Mouse (Mus musculus) G1E (cell line): ENCODE results near the gene Creb5. TPM values are rescaled to one million over a fixed set of nuclear protein-coding genes. Genes with fewer than 3 reads are reported as not detected.

ENCODE experiments used
- ATAC-seq: 2 replicates; pipeline ENCODE4 v1.8.0; 2016; ENCODE audit warnings: mild to moderate bottlenecking; ENCODE audit not compliant: insufficient number of reproducible peaks, poor library complexity, low FRiP score, severe bottlenecking; ENCODE audit errors: extremely low read depth
- DNase-seq: peaks from one replicate; pipeline ENCODE4 v3.0.0; 2012; ENCODE audit warnings: low spot score
- H3K27me3 ChIP-seq: 2 replicates; pipeline ENCODE4 v1.6.1; 2012; ENCODE audit warnings: mild to moderate bottlenecking, low read length, inconsistent platforms; ENCODE audit not compliant: insufficient read depth
- H3K36me3 ChIP-seq: replicated peaks from 2 replicates; pipeline ENCODE3; 2012; ENCODE audit warnings: mild to moderate bottlenecking, inconsistent platforms
- H3K4me1 ChIP-seq: 2 replicates; pipeline ENCODE4 v1.6.1; 2012; ENCODE audit warnings: low read depth, low read length, inconsistent platforms, mixed read lengths; ENCODE audit not compliant: insufficient read depth
- H3K4me3 ChIP-seq: 2 replicates; pipeline ENCODE4 v1.5.1; 2012; ENCODE audit warnings: low read depth, mild to moderate bottlenecking, inconsistent platforms, low read length, moderate library complexity, mixed read lengths
- H3K9me3 ChIP-seq: replicated peaks from 2 replicates; pipeline ENCODE4 v1.6.1; 2012; ENCODE audit warnings: inconsistent platforms
- CTCF ChIP-seq: IDR thresholded peaks from 2 replicates; pipeline ENCODE4 v1.5.1; 2012; ENCODE audit warnings: low read depth, low read length, inconsistent platforms, mixed read lengths
- GATA1 ChIP-seq: IDR thresholded peaks from 2 replicates; pipeline ENCODE4 v1.6.1; 2012; ENCODE audit warnings: borderline replicate concordance, low read length, inconsistent platforms, mixed read lengths
- GATA2 ChIP-seq: IDR thresholded peaks from 2 replicates; pipeline ENCODE4 v1.6.1; 2012; ENCODE audit warnings: low read depth, low read length, inconsistent platforms, borderline replicate concordance
- POLR2AphosphoS5 ChIP-seq: IDR thresholded peaks from 2 replicates; pipeline ENCODE4 v1.6.1; 2012; ENCODE audit warnings: low read depth, low read length, inconsistent platforms; ENCODE audit not compliant: insufficient replicate concordance
- TAL1 ChIP-seq: conservative IDR thresholded peaks from 2 replicates; pipeline ENCODE4 v1.6.1; 2012; ENCODE audit warnings: low read depth, low read length, inconsistent platforms, mixed read lengths
- polyA plus RNA-seq: library from polyadenylated mRNA; stranded (reverse); fragments of >175 nt; gene quantifications from 2 replicates; pipeline ENCODE4 v1.2.3, GENCODE M21; 2012
- total RNA-seq, 2 experiments: library from RNA; stranded (forward) in 1 of 2; stranded (reverse) in 1 of 2; fragments of 200-1000 nt in 1 of 2; fragments of >200 nt in 1 of 2; fragmentation: Nextera tagmentation in 1 of 2; gene quantifications; 2 replicates each; pipeline ENCODE4 v1.2.3; 2014 to 2017

Creb5 gene
- total and polyA plus RNA-seq, 3 experiments, result 0.44 TPM; not detected in 2

DNA sequence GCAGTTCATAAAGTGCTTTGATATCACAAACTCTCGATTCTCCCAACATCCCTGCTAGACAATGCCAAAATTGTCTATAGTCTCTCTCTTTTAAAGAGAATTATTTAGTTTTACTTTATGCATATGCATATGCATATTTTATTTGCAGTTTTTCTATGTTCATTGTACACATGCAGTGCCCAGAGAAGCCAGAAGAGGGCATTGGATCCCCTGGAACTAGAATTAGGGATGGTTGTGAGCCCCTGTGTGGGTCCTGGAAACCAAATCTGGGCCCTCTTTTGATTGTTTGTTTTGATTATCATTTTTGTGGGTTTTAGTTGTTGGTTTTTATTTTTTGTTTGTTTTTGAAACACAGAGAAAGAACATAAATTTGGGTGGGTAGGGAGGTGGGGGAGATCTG lies 69.3 kb downstream of the Creb5 start:
- H3K4me3 ChIP-seq, result no peak overlapping the region
- H3K4me1 ChIP-seq, result no peaks in the 10 kb centered on the region
- no peaks in the 10 kb centered on the region for H3K27me3 ChIP-seq
- H3K9me3 ChIP-seq, result peaks cover 33% of the 10 kb centered on the region
- DNase-seq (no peak), ATAC-seq (no peak)
- no peaks in the 10 kb centered on the region for H3K36me3 ChIP-seq
- no peak for TF ChIP-seq CTCF
- no peak for TF ChIP-seq GATA1
- no peak for TF ChIP-seq GATA2
- TF ChIP-seq POLR2AphosphoS5, result no peak
- TF ChIP-seq TAL1, result no peak

- H3K27me3 ChIP-seq, result no peaks in the 10 kb centered on the region
- H3K4me3 ChIP-seq, result no peak overlapping the region
- H3K4me1 ChIP-seq, result no peaks in the 10 kb centered on the region
- no peak for ATAC-seq
- TF ChIP-seq POLR2AphosphoS5 (no peak), GATA1 (no peak), GATA2 (no peak), CTCF (no peak), TAL1 (no peak)
- peaks cover 18% of the 10 kb centered on the region for H3K9me3 ChIP-seq
- no peak for DNase-seq
- H3K36me3 ChIP-seq, result no peaks in the 10 kb centered on the region
Observed at GRCm38 (mm10) chr6:53363535-53363934, 76.5 kb downstream of the Creb5 start.

DNA sequence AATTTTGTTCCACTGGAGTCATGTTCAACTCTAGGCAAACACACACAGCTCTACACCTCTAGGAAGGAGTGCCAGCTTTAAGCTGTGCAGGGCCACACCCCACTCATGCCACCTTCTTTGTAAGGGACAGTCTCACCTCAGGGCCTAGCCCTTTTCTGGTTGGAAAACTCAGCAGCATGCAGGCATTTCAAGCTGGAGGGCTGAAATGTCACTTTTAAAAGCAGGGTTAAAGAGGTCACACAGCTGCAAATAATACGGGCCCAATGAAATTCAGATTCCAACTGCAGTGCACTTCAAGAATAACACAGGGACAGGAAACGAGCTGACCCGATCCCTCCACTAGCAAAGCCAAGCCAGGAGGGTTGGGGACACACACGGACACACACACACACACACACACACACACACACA lies 76.9 kb downstream of the Creb5 start:
- no peaks in the 10 kb centered on the region for H3K4me1 ChIP-seq
- peaks cover 16% of the 10 kb centered on the region for H3K9me3 ChIP-seq
- H3K36me3 ChIP-seq, result no peaks in the 10 kb centered on the region
- no peak overlapping the region for H3K4me3 ChIP-seq
- DNase-seq (no peak), ATAC-seq (no peak)
- TF ChIP-seq CTCF (no peak), GATA2 (no peak), TAL1 (no peak), POLR2AphosphoS5 (no peak), GATA1 (no peak)
- H3K27me3 ChIP-seq, result no peaks in the 10 kb centered on the region

DNA sequence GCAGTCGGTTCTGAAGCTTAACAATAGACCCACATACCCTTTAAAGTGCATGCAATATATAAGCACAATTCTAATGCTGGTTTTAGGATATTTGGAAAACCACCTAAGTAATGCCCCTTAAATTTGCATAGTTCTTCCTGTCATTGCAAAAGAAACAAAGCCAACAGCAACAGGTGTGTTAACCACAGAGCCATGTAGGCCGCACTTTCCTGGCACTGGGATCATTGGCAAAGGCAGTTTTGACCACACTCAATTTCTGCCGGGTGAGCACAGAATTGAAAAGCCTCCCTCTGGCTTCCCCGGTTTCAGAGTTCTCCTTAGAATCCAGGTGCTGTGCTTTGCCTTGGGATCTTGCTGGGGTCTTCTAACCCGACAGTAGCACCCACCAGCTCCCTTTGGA lies 82.1 kb downstream of the Creb5 start:
- ATAC-seq (no peak), DNase-seq (no peak)
- TF ChIP-seq GATA2, result no peak
- no peak for TF ChIP-seq GATA1
- TF ChIP-seq CTCF, result no peak
- no peak for TF ChIP-seq POLR2AphosphoS5
- no peak for TF ChIP-seq TAL1
- H3K36me3 ChIP-seq, result no peaks in the 10 kb centered on the region
- no peak overlapping the region for H3K4me3 ChIP-seq
- H3K4me1 ChIP-seq, result no peaks in the 10 kb centered on the region
- peaks cover 22% of the 10 kb centered on the region for H3K9me3 ChIP-seq
- no peaks in the 10 kb centered on the region for H3K27me3 ChIP-seq

- TF ChIP-seq CTCF (no peak), GATA1 (no peak)
- no peaks in the 10 kb centered on the region for H3K36me3 ChIP-seq
- peaks cover 21% of the 10 kb centered on the region for H3K9me3 ChIP-seq
- ATAC-seq (no peak), DNase-seq (no peak)
- H3K4me3 ChIP-seq, result no peak overlapping the region
- H3K27me3 ChIP-seq, result no peaks in the 10 kb centered on the region
- no peaks in the 10 kb centered on the region for H3K4me1 ChIP-seq
Observed at GRCm38 (mm10) chr6:53369928-53370327, 82.9 kb downstream of the Creb5 start.

GRCm38 (mm10) chr6:53371962-53372361 lies 84.9 kb downstream of the Creb5 start:
- no peak for DNase-seq
- Histone ChIP-seq H3K27me3 (no peaks in the 10 kb centered on the region), H3K36me3 (no peaks in the 10 kb centered on the region), H3K9me3 (peaks cover 36% of the 10 kb centered on the region), H3K4me3 (no peak overlapping the region), H3K4me1 (no peaks in the 10 kb centered on the region)
- ATAC-seq, result no peak
- TF ChIP-seq CTCF (no peak), POLR2AphosphoS5 (no peak), TAL1 (no peak), GATA1 (no peak), GATA2 (no peak)

DNA sequence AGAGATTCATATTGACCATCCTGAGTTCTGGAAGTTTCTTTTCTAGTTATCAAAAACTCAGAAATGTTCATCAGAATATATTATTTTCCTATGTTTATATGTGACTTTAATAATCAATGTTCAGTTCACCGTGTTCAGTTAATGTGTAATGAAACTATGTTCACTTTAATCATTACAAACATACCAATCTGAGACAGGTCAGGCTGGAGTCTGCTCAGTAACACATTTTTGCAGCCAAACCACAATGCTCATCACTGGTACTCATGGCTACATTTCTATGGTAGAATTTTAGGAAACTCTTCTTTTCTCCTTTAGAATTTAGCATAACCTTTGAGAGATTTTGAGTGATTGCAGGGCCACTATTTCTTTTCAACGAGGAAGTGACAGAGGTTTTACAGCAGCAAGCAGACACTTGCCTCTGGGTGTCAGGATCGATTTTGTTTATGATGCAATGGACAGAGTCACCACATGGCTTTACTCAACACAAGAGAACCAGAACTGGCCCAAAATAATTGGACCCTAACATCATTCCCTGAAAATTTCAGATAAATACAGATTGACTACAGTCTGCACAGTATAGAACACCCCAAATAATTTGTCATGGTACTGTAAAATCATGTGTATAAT lies 87.4 kb downstream of the Creb5 start:
- DNase-seq (no peak), ATAC-seq (no peak)
- H3K27me3 ChIP-seq, result no peaks in the 10 kb centered on the region
- H3K9me3 ChIP-seq, result peaks cover 35% of the 10 kb centered on the region
- H3K4me3 ChIP-seq, result no peak overlapping the region
- no peaks in the 10 kb centered on the region for H3K36me3 ChIP-seq
- TF ChIP-seq TAL1, result no peak
- TF ChIP-seq GATA2, result no peak
- no peak for TF ChIP-seq POLR2AphosphoS5
- TF ChIP-seq GATA1, result no peak
- no peak for TF ChIP-seq CTCF
- no peaks in the 10 kb centered on the region for H3K4me1 ChIP-seq
